Mouse (Mus musculus) liver, embryonic 14.5 days (tissue): ENCODE data around the gene Zfp618.

Experiments
- CTCF ChIP-seq: IDR thresholded peaks from 2 replicates; pipeline ENCODE4 v1.5.1; 2016; ENCODE audit warnings: antibody characterized with exemption, low read depth, control low read depth
- EP300 ChIP-seq: IDR thresholded peaks from 2 replicates; pipeline ENCODE4 v1.6.1; 2016; ENCODE audit warnings: antibody characterized with exemption, low read depth

GRCm38 (mm10) chr4:62935589-62936218 lies 29.7 kb upstream of the Zfp618 start:
- TF ChIP-seq CTCF (no peak), EP300 (no peak)
